Mouse (Mus musculus) bone marrow, adult 2 months (tissue): Measurements from ENCODE around the gene Vps72.

Source experiments
- CTCF ChIP-seq: fragments of 200-500 bp; IDR thresholded peaks from 2 replicates; pipeline ENCODE4 v1.5.1; 2011; ENCODE audit warnings: low read length, control low read depth; ENCODE audit not compliant: control insufficient read depth, insufficient read depth
- POLR2A ChIP-seq: fragments of 200-500 bp; IDR thresholded peaks from 2 replicates; pipeline ENCODE4 v1.6.1; 2011; ENCODE audit warnings: low read depth, mild to moderate bottlenecking, control low read depth, low read length, borderline replicate concordance; ENCODE audit not compliant: control insufficient read depth

- no peak for TF ChIP-seq CTCF
- no peak for TF ChIP-seq POLR2A
Observed at GRCm38 (mm10) chr3:95129226-95129651, 18.4 kb downstream of the Vps72 start.
